Mouse (Mus musculus): ENCODE data around the gene Arid5a.

DNA sequence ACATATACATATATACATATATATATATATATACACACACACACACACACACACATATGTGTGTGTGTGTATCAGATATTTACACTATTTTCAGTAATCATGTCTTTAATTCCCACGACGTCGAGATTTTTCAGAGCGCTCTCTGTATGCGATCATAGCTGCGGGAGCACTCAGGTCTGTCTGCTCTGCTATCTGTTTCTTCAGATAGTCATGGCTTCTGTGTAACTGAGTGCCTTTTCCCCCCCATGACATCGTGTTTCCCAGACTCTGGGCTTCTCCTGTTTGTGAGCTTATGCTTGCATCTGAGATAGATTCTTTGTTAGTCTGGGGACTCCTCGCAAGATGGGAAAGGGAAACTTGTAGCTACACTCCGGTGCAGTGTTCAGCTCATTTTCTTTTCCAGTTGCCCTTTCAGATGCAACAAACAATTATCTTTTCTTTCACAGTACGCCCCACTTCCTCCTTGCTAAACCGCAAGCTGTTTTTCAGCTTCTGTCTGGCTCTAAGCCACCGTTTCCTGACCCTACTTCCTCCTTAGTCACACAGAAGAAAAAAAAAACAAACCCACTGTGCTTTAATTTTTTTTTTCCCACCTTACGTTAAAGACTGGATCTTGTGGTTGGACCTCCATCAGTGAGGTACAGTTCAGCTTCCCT is 43.6 kb upstream of the Arid5a start:
- no peak for TF ChIP-seq HCFC1 (IDR thresholded peaks at IDR 0.05; ENCODE audit: borderline replicate concordance, insufficient read depth, low read length)
- no peak for TF ChIP-seq MAFK (IDR thresholded peaks at IDR 0.05; ENCODE audit: insufficient read depth, low read depth, low read length)
- TF ChIP-seq CHD2 (IDR thresholded peaks at IDR 0.05; ENCODE audit: low read depth, low read length) = no peak
- TF ChIP-seq ZNF384 (IDR thresholded peaks at IDR 0.05; ENCODE audit: low read depth, low read length) = no peak

Data from ES-E14 (cell line).